Mouse (Mus musculus) MEL (cell line): ENCODE measurements around the gene Arntl. TPM values are rescaled to one million over a fixed set of nuclear protein-coding genes. Genes with fewer than 3 reads are reported as not detected.

Source experiments
- DNase-seq: peaks from one replicate; pipeline ENCODE4 v3.0.0; 2011; ENCODE audit warnings: low read depth, low spot score
- H3K27ac ChIP-seq: 2 replicates; pipeline ENCODE4 v1.5.1; 2012; ENCODE audit warnings: low read depth, mild to moderate bottlenecking, control low read depth, low read length, moderate library complexity; ENCODE audit not compliant: control insufficient read depth
- H3K27me3 ChIP-seq, 2 experiments: fragments of 150-350 bp in 1 of 2; sonication (generic) in 1 of 2; 2 replicates each; pipeline ENCODE4 v1.6.1; 2012; ENCODE audit warnings: low read length in 2 of 2, mild to moderate bottlenecking in 2 of 2, improper control_type of control experiment in 1 of 2, moderate library complexity in 1 of 2; ENCODE audit not compliant: insufficient read depth in 2 of 2, control insufficient read depth in 1 of 2
- H3K36me3 ChIP-seq, 2 experiments: 2 replicates each; pipeline ENCODE4 v1.6.1; 2012 to 2014; ENCODE audit warnings: low read length in 2 of 2, improper control_type of control experiment in 1 of 2, inconsistent platforms in 1 of 2, mild to moderate bottlenecking in 1 of 2; ENCODE audit not compliant: insufficient read depth in 2 of 2, control insufficient read depth in 1 of 2
- H3K4me1 ChIP-seq, 2 experiments: fragments of 150-350 bp in 1 of 2; sonication (generic) in 1 of 2; 2 replicates each; pipeline ENCODE4 v1.6.1; 2012; ENCODE audit warnings: low read length in 2 of 2, improper control_type of control experiment in 1 of 2, mild to moderate bottlenecking in 1 of 2; ENCODE audit not compliant: insufficient read depth in 2 of 2, control insufficient read depth in 1 of 2
- H3K4me3 ChIP-seq, 2 experiments: fragments of 150-350 bp in 1 of 2; sonication (generic) in 1 of 2; 2 replicates each; pipeline ENCODE4 v1.5.1; 2012; ENCODE audit warnings: low read depth in 2 of 2, low read length in 2 of 2, mild to moderate bottlenecking in 2 of 2, moderate library complexity in 2 of 2, control low read depth in 1 of 2, improper control_type of control experiment in 1 of 2; ENCODE audit not compliant: control insufficient read depth in 1 of 2, insufficient read depth in 1 of 2
- H3K79me2 ChIP-seq: 2 replicates; pipeline ENCODE4 v1.6.1; 2012; ENCODE audit warnings: mild to moderate bottlenecking, low read length, moderate library complexity; ENCODE audit not compliant: control insufficient read depth, poor library complexity, insufficient read depth
- H3K9ac ChIP-seq: 2 replicates; pipeline ENCODE4 v1.6.1; 2012; ENCODE audit warnings: low read depth, mild to moderate bottlenecking, control low read depth, low read length, moderate library complexity; ENCODE audit not compliant: control insufficient read depth, poor library complexity, severe bottlenecking
- H3K9me3 ChIP-seq: fragments of 150-350 bp; sonication (generic); replicated peaks from 2 replicates; pipeline ENCODE4 v1.6.1; 2012; ENCODE audit warnings: mild to moderate bottlenecking, low read length, improper control_type of control experiment, moderate library complexity; ENCODE audit not compliant: insufficient read depth
- BHLHE40 ChIP-seq: IDR thresholded peaks from 2 replicates; pipeline ENCODE4 v1.6.1; 2012; ENCODE audit warnings: low read depth, mild to moderate bottlenecking, inconsistent platforms, low read length, improper control_type of control experiment, borderline replicate concordance
- CHD1 ChIP-seq: IDR thresholded peaks from 2 replicates; pipeline ENCODE4 v1.6.1; 2012; ENCODE audit warnings: low read depth, mild to moderate bottlenecking, inconsistent platforms, low read length, improper control_type of control experiment
- CHD2 ChIP-seq: IDR thresholded peaks from 2 replicates; pipeline ENCODE4 v1.6.1; 2011; ENCODE audit warnings: low read length, improper control_type of control experiment
- ELF1 ChIP-seq: IDR thresholded peaks from 2 replicates; pipeline ENCODE4 v1.6.1; 2014; ENCODE audit warnings: low read depth, mild to moderate bottlenecking, inconsistent platforms, low read length, improper control_type of control experiment, moderate library complexity
- EP300 ChIP-seq, 2 experiments: IDR thresholded peaks; 2 replicates each; pipeline ENCODE4 v1.6.1; 2011; ENCODE audit warnings: improper control_type of control experiment in 2 of 2, low read length in 2 of 2, low read depth in 1 of 2, mild to moderate bottlenecking in 1 of 2
- JUND ChIP-seq: IDR thresholded peaks from 2 replicates; pipeline ENCODE4 v1.6.1; 2011; ENCODE audit warnings: low read depth, mild to moderate bottlenecking, improper control_type of control experiment, low read length
- MAFK ChIP-seq: IDR thresholded peaks from 2 replicates; pipeline ENCODE4 v1.6.1; 2011; ENCODE audit warnings: low read depth, mild to moderate bottlenecking, low read length, improper control_type of control experiment, borderline replicate concordance
- MAZ ChIP-seq: IDR thresholded peaks from 2 replicates; pipeline ENCODE4 v1.6.1; 2012; ENCODE audit warnings: low read depth, mild to moderate bottlenecking, inconsistent platforms, low read length, improper control_type of control experiment
- MEF2A ChIP-seq: IDR thresholded peaks from 2 replicates; pipeline ENCODE4 v1.6.1; 2014; ENCODE audit warnings: low read depth, mild to moderate bottlenecking, inconsistent platforms, low read length, improper control_type of control experiment; ENCODE audit not compliant: poor library complexity, insufficient replicate concordance, severe bottlenecking; ENCODE audit errors: extremely low read depth
- MXI1 ChIP-seq: IDR thresholded peaks from 2 replicates; pipeline ENCODE4 v1.6.1; 2011; ENCODE audit warnings: mild to moderate bottlenecking, low read depth, low read length, improper control_type of control experiment
- MYB ChIP-seq: IDR thresholded peaks from 2 replicates; pipeline ENCODE4 v1.6.1; 2011; ENCODE audit warnings: mild to moderate bottlenecking, low read depth, low read length, improper control_type of control experiment
- MYC ChIP-seq: IDR thresholded peaks from 2 replicates; pipeline ENCODE4 v1.6.1; 2011; ENCODE audit warnings: low read depth, mild to moderate bottlenecking, low read length, improper control_type of control experiment, moderate library complexity
- POLR2A ChIP-seq, 2 experiments: IDR thresholded peaks; 2 replicates each; pipeline ENCODE4 v1.6.1; 2011 to 2012; ENCODE audit warnings: low read length in 2 of 2, mild to moderate bottlenecking in 2 of 2, control low read depth in 1 of 2, improper control_type of control experiment in 1 of 2, low read depth in 1 of 2, moderate library complexity in 1 of 2; ENCODE audit not compliant: control insufficient read depth in 1 of 2, insufficient read depth in 1 of 2, poor library complexity in 1 of 2
- POLR2AphosphoS5 ChIP-seq: IDR thresholded peaks from 2 replicates; pipeline ENCODE4 v1.6.1; 2012; ENCODE audit warnings: low read depth, borderline replicate concordance, mild to moderate bottlenecking, inconsistent platforms, low read length, moderate library complexity, mixed read lengths
- RAD21 ChIP-seq: IDR thresholded peaks from 2 replicates; pipeline ENCODE4 v1.6.1; 2011; ENCODE audit warnings: mild to moderate bottlenecking, low read depth, low read length, improper control_type of control experiment
- SMC3 ChIP-seq: IDR thresholded peaks from 2 replicates; pipeline ENCODE4 v1.6.1; 2011; ENCODE audit warnings: low read depth, low read length, improper control_type of control experiment
- TBP ChIP-seq: IDR thresholded peaks from 2 replicates; pipeline ENCODE4 v1.8.0; 2011; ENCODE audit warnings: low read depth, low read length, improper control_type of control experiment
- UBTF ChIP-seq: IDR thresholded peaks from 2 replicates; pipeline ENCODE4 v1.6.1; 2012; ENCODE audit warnings: low read depth, mild to moderate bottlenecking, inconsistent platforms, low read length, improper control_type of control experiment, moderate library complexity, borderline replicate concordance; ENCODE audit not compliant: insufficient read depth
- USF2 ChIP-seq, 2 experiments: IDR thresholded peaks; 2 replicates each; pipeline ENCODE4 v1.6.1; 2011 to 2012; ENCODE audit warnings: improper control_type of control experiment in 2 of 2, low read length in 2 of 2, borderline replicate concordance in 1 of 2, inconsistent platforms in 1 of 2, low read depth in 1 of 2, mild to moderate bottlenecking in 1 of 2; ENCODE audit not compliant: insufficient read depth in 1 of 2
- ZMIZ1 ChIP-seq: IDR thresholded peaks from 2 replicates; pipeline ENCODE4 v1.6.1; 2012; ENCODE audit warnings: low read depth, mild to moderate bottlenecking, inconsistent platforms, low read length, improper control_type of control experiment, moderate library complexity
- ZNF384 ChIP-seq: IDR thresholded peaks from 2 replicates; pipeline ENCODE4 v1.6.1; 2012; ENCODE audit warnings: low read depth, mild to moderate bottlenecking, inconsistent platforms, low read length, improper control_type of control experiment
- polyA plus RNA-seq, 2 experiments: library from polyadenylated mRNA; stranded (reverse) in 1 of 2; unstranded in 1 of 2; fragments of >175 nt in 1 of 2; fragments of >200 nt in 1 of 2; gene quantifications; 2 replicates each; pipeline versions ENCODE4 v1.2.1 to v1.2.4; 2012; ENCODE audit warnings: low replicate concordance in 2 of 2, low read depth in 1 of 2; ENCODE audit not compliant: insufficient read length in 2 of 2, insufficient read depth in 1 of 2, missing spikeins in 1 of 2
- total RNA-seq: library from RNA; depleted of rRNA; stranded (reverse); fragments of 300-350 nt; gene quantifications from 2 replicates; pipeline ENCODE4 v1.2.3, GENCODE M21; 2012

The Arntl gene
- total and polyA plus RNA-seq, 3 experiments, result 2.0 to 4.5 TPM; not detected in 1

DNA sequence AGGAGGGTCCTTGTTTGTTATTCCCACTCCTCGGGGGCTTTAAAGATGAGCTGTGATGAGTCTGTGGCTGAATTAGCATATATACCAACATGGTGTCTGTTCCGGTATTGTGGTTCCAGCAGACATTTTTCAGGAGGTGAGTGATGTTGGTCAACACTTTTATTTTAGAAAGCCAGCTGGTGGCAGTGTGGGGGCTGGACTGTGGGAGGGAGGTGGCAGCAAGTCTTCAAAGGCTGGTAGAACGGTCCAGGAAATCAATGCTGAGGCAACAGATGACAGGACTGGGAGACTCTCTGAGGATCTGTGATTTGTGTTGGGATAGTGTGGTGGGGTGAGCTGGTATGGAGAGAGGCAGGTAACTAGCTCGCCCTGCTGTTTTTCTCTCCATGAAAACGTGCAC, 39.9 kb downstream of the Arntl start:
- DNase-seq, result no peak
- no peaks in the 10 kb centered on the region for H3K27me3 ChIP-seq
- no peaks in the 10 kb centered on the region for H3K79me2 ChIP-seq
- no peak overlapping the region for H3K27ac ChIP-seq
- H3K4me1 ChIP-seq, result peaks cover 0 to 4% of the 10 kb centered on the region in 2 experiments; a peak in 2 of 4 replicates
- no peak overlapping the region for H3K9ac ChIP-seq
- no peaks in the 10 kb centered on the region for H3K9me3 ChIP-seq
- TF ChIP-seq TBP (no peak), POLR2AphosphoS5 (no peak), ELF1 (no peak), UBTF (no peak), SMC3 (no peak), USF2 (IDR thresholded peaks at IDR 0.05; ENCODE audit: borderline replicate concordance in 1 of 2, insufficient read depth in 1 of 2, low read depth in 1 of 2, low read length in 2 of 2) (no peak), JUND (no peak), ZMIZ1 (no peak), RAD21 (no peak), MYC (no peak), MAFK (no peak), MEF2A (no peak), MYB (no peak), EP300 (IDR thresholded peaks at IDR 0.05; ENCODE audit: low read depth in 1 of 2, low read length in 2 of 2) (no peak), POLR2A (IDR thresholded peaks at IDR 0.05; ENCODE audit: control insufficient read depth in 1 of 2, insufficient read depth in 1 of 2, low read depth in 1 of 2, low read length in 2 of 2, poor library complexity in 1 of 2) (no peak)
- TF ChIP-seq, all 39 proteins: peak for 0
- no peak overlapping the region for H3K4me3 ChIP-seq
- H3K36me3 ChIP-seq, result peaks cover 0 to under 1% of the 10 kb centered on the region in 2 experiments; a peak in 1 of 4 replicates

DNA sequence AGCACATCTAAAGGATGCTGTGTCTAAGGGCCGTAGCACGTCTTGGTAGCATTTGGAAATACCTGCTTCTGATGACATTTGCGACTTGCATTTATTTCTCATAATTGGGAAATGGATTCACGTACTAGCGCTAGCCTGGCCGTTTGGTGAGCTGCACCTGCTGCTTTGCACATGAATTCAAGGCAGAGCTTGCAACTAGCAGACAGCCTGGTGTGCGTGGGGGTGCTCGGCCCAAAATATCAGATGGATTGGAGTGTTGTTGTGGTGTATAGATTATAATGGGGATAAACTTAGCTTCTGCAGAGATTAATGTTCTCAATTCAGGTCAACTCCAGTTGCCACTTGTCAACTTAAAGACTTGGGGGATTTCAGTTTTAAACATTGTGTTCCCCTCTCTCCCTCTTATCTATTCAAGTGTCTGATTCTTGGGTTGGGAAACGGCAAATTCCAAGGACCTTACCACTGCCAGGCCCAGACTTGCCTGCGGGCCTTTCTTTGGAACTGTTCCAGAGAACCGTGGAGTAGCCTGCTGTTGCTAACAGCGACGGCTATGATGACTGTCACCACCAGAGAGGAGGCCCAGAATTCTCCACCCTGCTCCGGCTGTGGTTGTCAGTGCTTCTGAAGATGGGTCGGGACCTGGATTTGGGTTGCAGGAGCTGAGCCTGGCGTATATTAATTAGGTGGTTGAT, 42.0 kb downstream of the Arntl start:
- H3K36me3 ChIP-seq, result no peaks in the 10 kb centered on the region
- TF ChIP-seq BHLHE40, result no peak
- no peak for TF ChIP-seq MAZ
- no peak for TF ChIP-seq CHD1
- TF ChIP-seq EP300 (IDR thresholded peaks at IDR 0.05; ENCODE audit: low read depth in 1 of 2, low read length in 2 of 2), result no peak
- no peak for TF ChIP-seq ZMIZ1
- TF ChIP-seq ELF1, result no peak
- no peak for TF ChIP-seq POLR2A (IDR thresholded peaks at IDR 0.05; ENCODE audit: control insufficient read depth in 1 of 2, insufficient read depth in 1 of 2, low read depth in 1 of 2, low read length in 2 of 2, poor library complexity in 1 of 2)
- TF ChIP-seq ZNF384, result no peak
- no peak for TF ChIP-seq MXI1
- no peak for TF ChIP-seq CHD2
- TF ChIP-seq, all 39 proteins: peak for 0
- Histone ChIP-seq H3K4me3 (no peak overlapping the region), H3K4me1 (no peaks in the 10 kb centered on the region), H3K27me3 (no peaks in the 10 kb centered on the region), H3K9ac (no peak overlapping the region), H3K79me2 (no peaks in the 10 kb centered on the region), H3K27ac (no peak overlapping the region), H3K9me3 (no peaks in the 10 kb centered on the region)
- no peak for DNase-seq
